Mouse (Mus musculus): ENCODE results near the gene Izumo1r.

Izumo1r gene

DNA sequence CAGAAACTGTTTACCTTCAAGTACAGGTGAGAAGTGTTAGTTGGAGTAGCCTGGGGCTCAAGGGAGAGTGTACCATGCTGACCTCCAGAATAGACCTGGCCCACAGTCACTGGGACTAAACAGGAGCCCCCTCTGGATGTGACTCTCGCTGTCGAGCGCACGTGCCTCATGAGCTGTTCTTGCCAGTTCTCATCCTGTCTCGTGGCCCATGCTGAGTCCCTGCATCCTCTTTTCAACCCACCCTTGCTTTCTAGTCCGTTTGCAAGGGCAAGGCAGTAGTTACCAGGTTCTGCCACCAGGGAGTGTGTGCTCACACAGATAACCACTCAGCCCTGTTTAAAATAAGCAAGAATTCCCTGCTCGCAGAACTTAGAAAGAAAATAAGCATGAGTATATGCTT, 36.8 kb downstream of the Izumo1r start:
- no peak for DNase-seq (ENCODE audit: low read depth, low spot score)

DNA sequence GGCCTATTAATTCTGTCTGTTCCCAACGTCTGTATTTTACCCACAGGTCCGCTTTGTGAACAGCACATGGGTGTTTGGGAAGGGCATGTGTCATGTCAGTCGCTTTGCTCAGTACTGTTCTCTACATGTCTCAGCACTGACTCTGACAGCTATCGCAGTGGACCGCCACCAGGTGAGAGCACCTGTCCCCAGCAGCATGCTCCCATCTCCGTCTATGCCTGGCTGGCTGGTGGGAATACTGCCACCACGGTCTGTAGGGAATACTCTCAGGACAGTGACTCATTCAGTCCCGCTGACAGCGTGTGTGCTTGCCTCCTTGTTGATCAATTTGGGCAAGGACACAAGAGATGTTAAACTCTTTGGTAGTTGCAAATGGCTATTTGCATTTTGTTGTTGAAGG, 39.0 kb downstream of the Izumo1r start:
- DNase-seq (ENCODE audit: low read depth, low spot score) = no peak

DNA sequence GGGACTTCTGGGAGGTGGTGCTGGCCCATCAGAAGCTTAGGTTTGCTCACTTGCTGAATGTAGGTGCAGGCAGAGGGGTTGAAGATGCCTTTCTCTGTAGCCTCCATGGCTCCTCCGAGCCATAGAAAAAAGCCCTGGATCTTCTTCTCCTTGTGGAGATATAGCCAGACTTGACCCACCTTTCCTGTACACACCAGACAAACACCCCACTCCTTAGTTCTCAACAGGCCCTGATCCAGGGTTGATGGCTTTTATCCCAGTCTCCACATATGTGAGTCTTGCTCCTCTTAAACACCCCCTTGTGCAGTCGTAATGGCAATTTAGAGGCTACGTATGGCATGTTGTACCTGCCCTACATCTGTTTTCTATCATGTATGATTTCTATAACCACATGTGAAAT, 40.6 kb downstream of the Izumo1r start:
- no peak for DNase-seq (ENCODE audit: low read depth, low spot score)

- DNase-seq (ENCODE audit: low read depth, low spot score) = no peak
Observed at GRCm38 (mm10) chr9:14859868-14860639, 43.7 kb downstream of the Izumo1r start, which contains the start of gene Gpr83. TSS of gene Gpr83 (plus strand) at chr9:14860210.

- no peak for DNase-seq (ENCODE audit: low read depth, low spot score)
Observed at GRCm38 (mm10) chr9:14858782-14859181, 45.0 kb downstream of the Izumo1r start.

- no peak for DNase-seq (ENCODE audit: low read depth, low spot score)
Observed at GRCm38 (mm10) chr9:14858170-14858706, 45.5 kb downstream of the Izumo1r start.

DNA sequence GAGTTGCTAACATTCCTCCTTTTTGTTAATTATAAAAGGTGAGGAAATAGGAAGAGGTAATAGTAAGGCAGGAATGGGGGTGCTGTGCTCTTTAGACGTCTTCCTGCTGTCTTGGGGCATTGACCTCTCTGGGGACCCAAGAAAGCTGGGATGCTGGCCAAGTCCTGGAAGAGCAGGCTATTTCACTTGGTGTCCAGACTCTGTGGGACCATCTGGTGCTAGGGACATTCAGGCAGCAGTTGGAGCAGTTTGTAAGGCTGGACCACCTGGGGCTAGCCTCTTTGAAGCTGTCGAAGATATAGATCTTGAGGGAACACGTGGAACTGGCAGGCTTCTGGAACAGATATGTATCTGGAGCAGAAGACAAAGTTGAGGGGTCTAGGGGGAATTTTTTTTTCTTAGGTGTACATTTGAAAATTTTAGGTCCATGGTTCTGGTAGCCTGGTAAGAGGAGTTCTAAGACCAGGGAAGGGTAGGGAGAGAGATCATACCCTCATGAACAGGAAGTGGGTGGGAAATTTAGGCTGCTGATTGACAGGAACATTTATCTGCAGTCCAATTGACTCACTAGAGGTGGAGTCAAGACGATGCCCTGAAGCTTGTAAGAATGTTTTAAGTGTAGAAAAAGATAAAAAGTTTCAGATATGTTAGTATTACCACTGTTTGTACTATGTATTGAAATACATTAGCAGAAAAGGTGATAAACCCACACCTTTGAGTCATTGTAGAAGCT, 46.7 kb downstream of the Izumo1r start:
- DNase-seq (ENCODE audit: low read depth, low spot score) = no peak

DNA sequence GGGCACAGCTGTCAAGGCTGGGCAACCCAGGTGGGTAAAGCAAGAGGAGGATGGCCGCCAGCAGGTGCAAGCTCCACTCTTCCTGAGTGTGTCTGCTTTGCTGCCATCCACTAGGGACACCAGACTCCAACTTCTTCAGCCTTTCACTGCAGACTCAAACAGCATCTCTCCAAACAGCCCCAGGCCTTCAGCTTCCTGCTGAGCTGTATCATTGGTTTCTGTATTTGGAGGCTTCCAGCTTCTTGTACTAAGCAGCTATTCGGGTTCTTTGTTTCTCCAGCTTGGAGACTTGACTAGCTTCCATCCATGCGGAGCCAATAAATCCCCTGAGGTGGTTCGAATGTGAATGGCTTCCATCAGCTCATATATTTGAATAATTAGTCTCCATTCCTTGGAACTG, 49.2 kb downstream of the Izumo1r start:
- DNase-seq (ENCODE audit: low read depth, low spot score) = no peak

DNA sequence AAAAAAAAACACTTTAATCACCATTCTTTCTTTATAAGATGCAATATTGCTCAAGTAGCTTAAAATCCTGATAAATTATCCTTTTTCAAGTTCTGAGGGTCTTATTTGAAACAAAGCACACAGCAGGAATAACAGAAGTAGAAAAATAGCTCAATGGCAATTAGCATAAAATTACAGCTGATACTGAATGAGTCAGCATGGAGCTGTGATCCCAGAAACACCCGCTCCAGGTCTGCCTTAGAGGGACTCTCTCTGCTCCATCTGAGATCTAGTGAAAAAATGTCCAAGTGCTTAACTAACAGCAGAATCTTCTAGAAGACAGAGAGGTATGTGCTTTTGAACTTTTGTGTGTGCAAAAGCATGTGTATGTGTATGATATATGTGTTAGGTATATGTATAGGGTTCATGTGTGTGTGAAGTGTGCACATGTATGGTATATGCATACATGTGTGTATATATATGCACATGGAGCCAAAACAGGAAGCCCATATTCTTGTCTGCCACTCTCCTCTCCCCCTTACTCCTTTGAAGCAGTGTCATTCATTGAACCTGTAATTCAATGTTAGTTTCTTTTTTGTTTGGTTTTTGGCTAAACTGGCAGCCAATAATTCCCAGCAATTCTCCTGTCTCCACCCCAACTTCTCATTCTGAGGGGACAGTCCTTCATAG, 55.3 kb downstream of the Izumo1r start:
- no peak for DNase-seq (ENCODE audit: low read depth, low spot score)

DNA sequence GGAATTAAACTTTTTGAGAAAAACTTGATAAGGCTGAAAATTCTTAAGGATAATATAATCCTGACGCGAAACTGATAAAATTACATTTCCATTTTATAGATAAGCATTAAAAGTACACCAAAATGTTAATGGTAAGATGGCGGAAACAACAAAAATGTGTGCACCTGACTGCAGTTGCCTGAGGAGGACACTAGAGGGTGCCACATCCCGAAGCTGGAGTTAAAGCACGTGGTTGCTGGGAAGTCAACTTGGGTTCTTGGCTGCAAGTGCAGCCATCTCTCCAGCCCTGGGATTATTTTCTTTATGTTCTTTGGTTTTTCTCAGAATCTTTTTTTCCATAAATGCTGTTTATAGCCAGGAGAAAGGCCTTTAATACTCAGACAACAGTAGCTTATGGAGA, 57.3 kb downstream of the Izumo1r start:
- no peak for DNase-seq (ENCODE audit: low read depth, low spot score)

DNA sequence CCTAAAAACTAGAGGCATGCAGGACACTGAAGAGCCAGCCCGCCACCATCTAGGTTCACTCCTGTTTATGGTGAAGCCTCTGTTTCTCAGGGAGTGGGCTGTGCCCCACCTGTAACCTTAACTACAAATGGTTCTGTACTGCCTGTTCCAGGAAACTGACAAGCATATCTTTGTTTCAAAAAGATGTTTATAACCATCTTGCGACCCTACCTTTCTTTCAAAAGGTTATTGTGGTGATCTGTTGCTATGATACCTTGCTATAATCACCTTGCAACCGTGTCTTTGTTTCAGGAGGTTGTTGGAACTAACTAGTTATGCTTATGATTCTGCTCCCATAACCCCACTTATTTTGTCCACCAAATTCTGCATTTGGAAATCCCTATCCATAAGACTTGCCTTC, 59.8 kb downstream of the Izumo1r start:
- no peak for DNase-seq (ENCODE audit: low read depth, low spot score)

DNA sequence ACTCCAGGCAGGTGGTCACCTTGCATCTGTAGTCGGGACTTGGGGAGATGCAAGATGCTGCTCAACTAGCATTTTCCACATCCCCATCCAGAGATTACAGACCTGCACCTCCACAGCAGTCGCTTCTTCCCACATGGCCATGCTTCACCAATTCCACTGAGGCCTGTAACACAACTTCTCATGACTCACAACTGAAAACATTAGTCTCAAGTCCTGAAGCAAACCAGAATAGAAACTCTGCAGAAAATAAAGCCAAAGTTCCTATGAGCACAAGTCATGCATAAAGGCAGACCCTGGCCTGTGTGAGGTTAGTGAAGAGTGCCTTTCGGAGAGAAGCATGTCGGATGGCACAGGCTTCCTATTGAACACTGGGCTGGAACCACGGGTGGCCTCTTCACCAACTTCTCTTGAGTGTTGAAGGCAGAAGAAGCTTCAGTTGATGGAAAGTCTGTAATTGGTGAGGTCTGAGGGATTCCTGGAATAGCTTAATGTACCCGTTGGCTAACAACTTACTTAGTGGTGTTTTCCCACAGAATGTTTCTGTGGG, 60.4 kb downstream of the Izumo1r start:
- no peak for DNase-seq (ENCODE audit: low read depth, low spot score)

DNA sequence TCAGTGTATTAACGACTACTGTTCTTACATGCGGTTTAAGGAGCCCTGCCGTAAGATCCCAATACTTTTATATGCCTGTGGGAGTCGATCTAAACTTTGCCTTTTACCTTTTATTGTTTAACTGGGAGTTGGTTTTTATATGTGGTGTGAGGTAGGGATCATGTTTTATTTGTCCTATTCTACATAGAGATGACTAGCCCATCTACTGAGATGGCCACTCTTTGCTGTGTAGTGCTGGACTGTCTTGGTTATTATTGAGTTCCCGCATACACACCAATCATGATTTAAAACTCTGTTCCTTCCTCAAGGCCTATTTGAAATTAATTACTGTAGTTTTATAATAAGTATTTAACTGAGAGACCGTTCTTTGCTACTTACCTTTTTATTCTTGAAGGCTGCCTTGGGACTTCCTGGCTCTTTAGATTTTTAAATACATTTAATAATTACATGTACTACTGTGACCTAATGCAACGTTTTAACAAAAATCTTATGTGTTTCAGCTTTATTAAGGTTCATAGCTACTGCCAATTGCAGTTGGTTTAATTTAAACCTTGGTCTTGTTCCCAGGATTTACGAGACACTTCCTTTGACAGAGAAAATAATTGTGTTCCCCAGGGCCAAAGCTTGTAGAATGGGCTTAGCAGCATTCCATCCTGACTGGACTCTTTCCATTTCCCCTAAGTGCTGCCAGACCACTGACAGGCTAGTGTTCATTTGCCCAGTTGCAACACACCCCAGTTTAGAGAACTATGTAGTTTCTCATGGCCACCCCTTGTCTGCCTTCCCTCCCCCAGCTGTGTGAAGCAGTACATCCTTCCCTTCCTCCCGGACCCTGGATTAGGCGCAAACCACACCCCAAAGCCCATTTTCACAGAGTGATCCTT, 61.6 kb downstream of the Izumo1r start:
- DNase-seq (ENCODE audit: low read depth, low spot score) = no peak

DNA sequence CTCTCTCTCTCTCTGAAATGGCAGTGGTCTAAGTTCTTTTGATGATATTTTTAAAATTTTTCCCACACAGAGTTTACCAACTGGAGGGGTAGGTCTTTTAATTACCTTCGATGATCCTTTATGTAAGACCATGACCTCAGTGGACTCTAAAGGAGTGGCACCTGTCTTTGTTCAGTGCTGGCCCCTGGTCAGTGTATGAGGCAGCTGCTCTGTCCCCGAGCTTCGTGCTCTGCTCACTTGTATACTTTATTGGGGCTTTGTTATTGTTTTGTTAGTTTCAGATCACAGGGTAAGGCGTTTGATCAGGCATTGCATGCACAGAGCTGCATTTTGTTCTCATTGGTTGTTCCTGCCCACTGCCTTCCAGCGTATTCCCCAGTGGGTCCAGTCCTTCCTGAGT, 63.8 kb downstream of the Izumo1r start:
- DNase-seq (ENCODE audit: low read depth, low spot score) = no peak

DNA sequence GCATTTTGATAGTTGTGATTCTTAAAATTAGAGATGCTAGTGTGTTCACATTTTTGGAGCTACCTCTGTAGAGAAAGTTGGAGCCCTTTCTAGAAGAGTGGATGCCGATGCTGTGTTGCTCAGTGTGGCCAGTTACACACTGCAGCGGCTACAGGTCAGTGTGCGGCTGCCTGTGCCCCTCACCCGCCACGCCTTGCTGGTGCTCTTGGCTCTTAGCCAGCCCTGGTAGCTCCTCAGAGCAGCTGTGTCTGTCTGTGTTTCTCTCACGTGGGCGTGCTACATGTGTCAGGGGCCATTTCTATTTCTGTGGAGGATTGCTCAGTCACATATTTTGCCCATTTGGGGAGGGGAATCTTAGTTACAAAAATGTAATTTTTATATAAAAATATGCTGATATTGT, 64.2 kb downstream of the Izumo1r start:
- DNase-seq (ENCODE audit: low read depth, low spot score) = no peak
